Mouse (Mus musculus) heart, adult 10 weeks (tissue): ENCODE results near the gene Tbrg1. TPM values are rescaled to one million over a fixed set of nuclear protein-coding genes. Genes with fewer than 3 reads are reported as not detected.

Experiments used
- polyA plus RNA-seq: library from polyadenylated mRNA; stranded (reverse); fragments of 350-450 nt; fragmentation: Illumina TruSeq; extraction: RNeasy Lipid Tissue Mini Kit (QIAGEN cat#74804); gene quantifications from one replicate; pipeline ENCODE4 v1.2.3, GENCODE M21; 2014; ENCODE audit warnings: low read depth, low replicate concordance

Tbrg1 gene
- 36.7 TPM for polyA plus RNA-seq

DNA sequence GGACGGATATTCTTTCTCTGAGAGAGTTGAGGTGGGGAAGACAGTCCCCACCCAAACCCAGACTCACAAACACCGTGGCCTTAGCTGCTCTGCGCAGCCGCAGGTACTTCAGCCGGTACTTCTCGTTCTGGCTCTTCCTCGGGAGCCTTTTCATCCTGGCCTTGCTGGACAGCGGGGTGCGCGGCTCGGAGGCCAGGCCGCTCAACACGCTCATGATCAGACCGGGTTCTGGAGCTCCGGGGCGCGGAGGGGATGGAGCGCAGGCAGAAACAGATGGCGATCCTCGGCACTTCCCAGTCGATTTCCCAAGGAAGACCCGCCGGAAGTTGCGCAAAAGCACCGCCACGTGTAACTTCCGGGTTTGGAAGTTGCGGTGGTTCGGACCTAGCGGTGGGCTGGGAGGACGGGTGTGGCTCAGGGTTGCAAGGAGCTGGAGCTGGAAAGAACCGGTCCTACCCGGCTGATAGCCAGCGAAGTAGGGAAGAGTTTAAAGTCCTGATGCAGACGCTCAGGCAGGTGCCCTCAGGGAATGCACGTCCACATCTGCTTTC lies at the start of gene Tbrg1:
TSS of gene Tbrg1 (minus strand) at position 382 of the 551 bp plus-strand sequence.

DNA sequence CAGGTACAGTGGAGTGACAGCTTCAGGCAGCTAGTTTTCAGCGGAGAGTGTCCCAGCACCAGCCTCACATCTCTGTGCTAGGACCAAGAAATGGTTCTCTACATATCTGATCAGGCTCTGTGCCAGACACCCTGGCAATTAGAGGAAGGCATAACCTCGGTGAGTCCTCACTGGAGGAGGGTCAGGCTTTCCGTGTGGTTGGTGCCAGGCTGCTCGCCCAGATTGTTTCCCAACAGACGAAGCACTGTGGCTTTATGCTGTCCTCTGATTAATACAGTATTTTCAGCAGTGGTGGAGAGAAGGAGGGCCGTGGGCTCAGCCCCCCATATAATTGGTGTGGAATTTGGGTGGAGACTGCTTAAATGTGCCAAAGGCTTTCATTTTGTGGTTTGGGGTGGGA lies 12.0 kb upstream of the Tbrg1 start, which contains the start of gene Panx3:
TSS of gene Panx3 (minus strand) at position 121 of the 400 bp plus-strand sequence.

DNA sequence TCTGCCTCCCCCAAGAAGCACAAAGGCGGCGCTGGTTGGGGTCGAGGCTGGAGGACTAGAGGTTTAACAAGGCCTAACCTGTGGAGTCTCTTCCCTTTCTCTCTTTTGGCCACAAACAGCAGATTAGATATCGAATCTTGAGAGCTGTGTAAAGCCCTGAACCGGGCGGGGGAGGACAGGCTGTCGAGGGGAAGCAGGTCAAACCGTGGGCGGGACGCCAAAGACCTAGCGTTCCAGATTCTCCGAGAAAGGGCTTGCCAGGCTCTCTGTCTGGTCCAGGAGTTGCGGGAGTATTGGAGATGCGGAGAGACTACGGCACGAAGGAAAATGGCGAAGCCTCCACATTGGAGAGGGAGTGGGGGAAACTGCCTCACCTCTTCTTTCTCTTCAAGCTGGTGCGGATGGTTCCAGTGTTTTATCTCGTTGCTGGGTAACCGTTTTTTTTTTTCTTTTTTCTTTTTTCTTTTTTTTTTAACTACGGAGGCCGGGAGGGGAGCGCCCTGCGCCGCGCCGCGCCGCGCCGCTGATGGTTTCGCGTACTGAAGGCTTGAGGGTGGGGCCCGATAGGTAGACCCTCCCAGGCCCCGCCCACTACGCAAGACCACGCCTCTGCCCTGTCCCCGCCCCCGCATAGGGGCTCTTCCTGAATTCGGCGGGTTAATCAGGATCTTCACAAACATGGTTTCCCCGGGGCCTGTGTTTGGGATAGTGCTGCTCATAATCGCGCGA lies 43.8 kb downstream of the Tbrg1 start, which contains the start of gene Spa17:
TSS of gene Spa17 (minus strand) at position 541 of the 729 bp plus-strand sequence.

Other genes starting within 250 kb of the Tbrg1 start
- gene Robo3, start 224.1 kb downstream of the Tbrg1 start, polyA plus RNA-seq, result not detected
- 26.6 TPM for gene Msantd2, start 168.0 kb downstream of the Tbrg1 start, polyA plus RNA-seq
- 73.7 TPM for gene Esam, start 129.2 kb downstream of the Tbrg1 start, polyA plus RNA-seq
- gene Vsig2, start 118.1 kb downstream of the Tbrg1 start, polyA plus RNA-seq, result 17.8 TPM
- gene Nrgn, start 104.4 kb downstream of the Tbrg1 start, polyA plus RNA-seq, result 2.3 TPM
- gene Siae, start 101.6 kb downstream of the Tbrg1 start, polyA plus RNA-seq, result 12.0 TPM
- gene Spa17, start 43.6 kb downstream of the Tbrg1 start, polyA plus RNA-seq, result 9.9 TPM
- not detected for gene Panx3, start 11.9 kb upstream of the Tbrg1 start, polyA plus RNA-seq
- not detected for gene Olfr160, start 58.9 kb upstream of the Tbrg1 start, polyA plus RNA-seq
- gene Olfr874, start 87.8 kb upstream of the Tbrg1 start, polyA plus RNA-seq, result not detected
- not detected for gene Olfr875, start 114.5 kb upstream of the Tbrg1 start, polyA plus RNA-seq
- gene Olfr876, start 145.7 kb upstream of the Tbrg1 start, polyA plus RNA-seq, result not detected
- gene Olfr877, start 197.0 kb upstream of the Tbrg1 start, polyA plus RNA-seq, result not detected
- not detected for gene Olfr145, start 239.4 kb upstream of the Tbrg1 start, polyA plus RNA-seq